Mouse (Mus musculus) gastrocnemius, postnatal 36 days (tissue): ENCODE measurements around the gene Celf1. TPM values are rescaled to one million over a fixed set of nuclear protein-coding genes. Genes with fewer than 3 reads are reported as not detected.
A peak's percentile ranks its signal among the peaks of the same experiment; 100 is the strongest.
"Not testable (repeated sequence)": the region's sequence is repeated elsewhere in the genome, so short reads cannot be mapped to it uniquely, and the experiment has no call there.

Source experiments
- DNase-seq, 2 experiments: peaks; one replicate each; pipeline ENCODE4 v3.0.0; 2022
- intact Hi-C: fragments of 180-260 bp; cut with DNase I; formaldehyde crosslinking; loops from one replicate; pipeline ENCODE4 v1.15.1; 2025
- total RNA-seq, 2 experiments: library from RNA; stranded (reverse); gene quantifications; 2 replicates each; pipeline ENCODE4 v1.2.3; 2021

The Celf1 gene
- total RNA-seq, 2 experiments from 2014 or later = 50.0 to 51.4 TPM

DNA sequence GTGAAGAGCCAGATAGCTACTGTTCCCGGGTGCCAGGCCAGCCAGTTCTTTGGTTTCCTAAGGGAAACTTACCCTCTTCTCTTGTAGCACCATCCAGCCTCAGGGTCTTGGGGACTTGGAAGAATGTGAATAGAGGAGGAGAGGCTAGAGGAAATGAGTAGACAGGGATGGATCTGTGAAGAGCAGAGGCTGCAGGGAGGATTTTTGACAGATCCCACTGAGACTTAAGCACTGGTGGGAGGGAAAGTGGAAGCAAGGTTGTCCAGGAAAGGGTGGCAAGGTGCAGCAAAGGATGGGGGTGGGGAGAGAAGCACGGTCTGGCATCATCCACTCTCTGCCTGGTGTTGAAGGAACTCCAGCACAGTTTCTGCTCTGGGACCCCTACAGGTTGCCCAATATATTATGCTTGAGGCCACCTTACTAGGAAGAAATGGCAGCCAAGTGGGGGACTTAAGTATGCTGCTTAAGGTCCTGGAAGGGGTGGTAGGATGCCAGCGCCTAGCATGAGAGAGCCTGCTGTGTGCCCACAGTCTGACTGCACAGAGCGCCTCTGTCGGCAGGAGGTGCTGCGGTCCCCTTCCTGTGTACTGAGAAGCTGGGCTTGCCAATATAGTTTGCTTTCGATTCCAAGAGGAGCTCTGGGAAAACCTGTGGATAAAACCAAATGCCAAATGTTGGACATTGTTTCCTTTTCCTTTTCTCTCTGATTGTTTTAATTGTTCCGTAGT lies 78.0 kb downstream of the Celf1 start:
- peak; percentile 23 to 33 for DNase-seq
- intact Hi-C loops = no loop called here

DNA sequence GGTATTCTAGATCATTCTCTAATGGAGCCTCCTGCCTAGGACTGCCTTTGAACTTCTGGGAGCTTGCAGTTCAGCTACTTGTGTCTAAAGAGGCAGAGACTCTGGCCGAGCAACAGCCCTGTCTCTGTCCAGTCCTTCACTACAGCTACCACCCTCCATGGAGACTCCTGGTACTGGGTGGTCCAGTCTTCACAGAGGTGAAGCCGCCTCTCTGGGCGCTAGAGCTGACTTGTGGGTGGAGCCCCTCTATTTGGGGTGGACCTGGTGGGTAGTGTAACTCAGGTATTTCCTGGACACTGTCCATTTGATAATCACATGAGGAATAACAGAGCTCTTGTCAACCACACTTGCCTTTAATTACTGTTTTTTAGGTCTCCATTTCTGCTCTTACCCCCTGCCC lies 79.7 kb downstream of the Celf1 start:
- DNase-seq = no peak
- intact Hi-C loops = no loop called here

DNA sequence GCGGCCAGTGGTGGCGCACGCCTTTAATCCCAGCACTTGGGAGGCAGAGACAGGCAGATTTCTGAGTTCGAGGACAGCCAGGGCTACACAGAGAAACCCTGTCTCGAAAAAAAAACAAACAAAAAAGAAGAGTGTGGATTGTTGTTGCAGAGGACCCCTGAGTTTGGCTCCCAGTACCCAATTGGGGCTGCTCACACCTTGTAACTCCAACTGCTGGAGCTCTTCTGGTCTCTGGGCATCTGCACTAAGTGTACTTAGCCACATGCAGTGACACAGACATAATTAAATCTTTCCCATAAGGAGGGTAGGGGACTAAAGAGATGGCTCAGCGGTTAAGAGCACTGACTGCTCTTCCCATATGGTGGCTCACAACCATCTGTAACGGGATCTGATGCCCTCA lies 82.1 kb downstream of the Celf1 start:
- DNase-seq, intact Hi-C loops: not testable (repeated sequence)

DNA sequence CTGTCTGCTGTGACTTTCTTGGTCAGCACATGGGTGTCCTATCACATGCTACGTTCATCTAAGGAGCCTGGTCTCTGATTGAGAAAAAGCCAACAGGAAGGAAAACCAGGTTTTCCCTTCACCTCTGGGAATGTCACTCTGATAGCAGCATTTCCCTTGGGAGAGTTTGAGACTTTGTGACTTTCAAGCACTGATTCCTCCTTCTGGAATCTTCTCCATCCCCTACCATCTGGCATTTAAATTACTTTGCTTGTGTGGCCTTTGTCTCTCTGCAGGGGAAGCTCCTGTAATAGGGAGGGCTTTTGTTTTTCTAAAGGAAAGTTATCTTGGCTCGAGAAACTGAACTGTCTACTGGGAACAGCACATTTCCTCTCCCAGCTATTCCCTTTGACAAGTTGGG lies 82.9 kb downstream of the Celf1 start:
- no peak for DNase-seq
- intact Hi-C loops = no loop called here

DNA sequence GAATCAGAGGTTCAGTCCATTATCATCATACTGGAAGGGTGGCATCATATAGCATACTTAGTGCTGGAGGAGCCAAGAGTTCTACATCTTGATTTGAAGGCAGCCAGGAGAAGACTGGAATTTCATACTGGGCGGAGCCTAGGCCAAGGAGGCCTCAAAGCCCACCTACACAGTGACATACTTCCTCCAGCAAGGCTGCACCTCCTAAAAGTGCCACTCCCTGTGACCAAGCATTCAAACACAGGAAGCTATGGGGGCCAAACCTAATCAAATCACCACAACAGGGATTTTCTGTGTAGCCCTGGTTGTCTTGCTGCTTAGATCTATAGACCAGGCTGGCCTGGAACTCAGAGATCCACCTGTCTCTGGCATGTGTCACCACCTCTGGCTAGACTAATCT lies 83.8 kb downstream of the Celf1 start:
- intact Hi-C loops = no loop called here
- no peak for DNase-seq

DNA sequence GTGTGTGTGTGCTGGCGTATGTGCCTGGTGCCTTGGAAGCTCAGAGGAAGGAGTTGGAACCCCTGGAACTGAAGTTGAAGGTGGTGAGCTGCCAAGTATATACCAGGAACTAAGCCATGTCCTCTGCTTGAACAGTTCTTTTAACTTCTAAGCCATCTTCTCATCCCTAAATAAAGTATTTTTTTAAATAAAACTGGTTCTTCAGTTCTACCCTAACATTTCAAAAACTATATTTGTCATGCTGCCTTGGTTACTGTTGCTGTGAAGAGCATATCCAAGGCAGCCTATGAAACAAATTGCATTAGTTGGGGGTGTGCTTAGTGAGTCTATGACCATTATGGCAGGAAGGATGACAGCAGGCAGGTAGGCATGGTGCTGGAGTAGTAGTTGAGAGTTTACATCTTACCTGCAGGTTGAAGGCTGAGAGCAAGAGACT lies 84.9 kb downstream of the Celf1 start:
- intact Hi-C loops = no loop called here
- no peak for DNase-seq

DNA sequence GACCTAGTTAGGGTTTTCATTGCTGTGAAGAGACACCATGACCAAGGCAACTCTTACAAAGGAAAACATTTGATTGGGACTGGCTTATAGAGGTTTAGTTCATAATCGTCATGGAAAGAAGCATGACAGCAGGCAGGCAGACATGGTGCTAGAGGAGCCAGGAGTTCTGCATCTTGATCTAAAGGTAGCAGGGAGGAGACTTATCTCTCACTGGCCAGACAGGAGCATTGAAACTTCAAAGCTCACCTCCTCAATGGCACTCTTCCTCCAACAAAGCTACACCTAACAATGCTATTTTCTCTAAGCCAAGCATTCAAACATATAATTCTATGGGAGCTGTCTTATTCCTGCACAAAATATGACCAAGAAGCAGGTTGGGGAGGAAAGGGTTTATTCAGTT lies 86.3 kb downstream of the Celf1 start:
- DNase-seq = no peak
- intact Hi-C loops = no loop called here

DNA sequence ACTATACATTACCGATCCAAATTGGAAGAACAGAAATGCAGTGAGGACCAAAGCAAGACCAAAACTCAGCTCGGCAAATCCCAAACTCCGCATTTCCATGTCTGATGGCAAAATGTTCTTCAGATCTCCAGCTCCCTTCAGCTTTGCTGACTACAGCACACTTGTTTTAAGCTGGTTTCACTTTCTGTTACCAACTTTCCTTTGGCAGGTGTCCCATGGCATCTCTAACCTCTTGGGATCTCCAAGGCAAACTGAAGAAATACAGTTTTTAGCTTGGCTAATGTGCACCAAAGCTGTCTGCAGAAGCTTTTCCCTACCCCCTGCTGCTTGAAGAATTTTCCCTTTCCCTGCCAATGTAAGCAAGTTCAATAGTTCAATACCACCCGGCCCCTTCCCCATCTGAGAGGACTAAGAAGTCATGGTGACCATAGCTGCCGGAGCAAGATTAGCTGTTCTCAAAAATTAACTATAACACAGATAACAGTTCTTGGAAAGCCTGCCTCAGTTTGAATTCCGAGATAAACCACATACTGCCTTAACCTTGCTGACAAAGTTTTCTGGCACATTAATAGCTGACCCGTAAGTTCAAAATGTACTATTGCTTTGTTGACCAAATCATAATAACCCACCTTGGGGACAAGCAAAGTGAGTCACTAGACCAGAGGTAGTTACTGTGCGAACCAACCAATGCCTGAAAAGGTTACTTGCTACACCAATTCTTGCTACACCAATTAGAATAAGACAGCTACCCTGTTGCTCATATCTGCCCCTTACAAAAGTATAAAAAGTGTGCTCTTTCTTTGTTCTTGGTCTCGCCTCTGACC lies 87.4 kb downstream of the Celf1 start:
- DNase-seq = no peak
- intact Hi-C loops = no loop called here

DNA sequence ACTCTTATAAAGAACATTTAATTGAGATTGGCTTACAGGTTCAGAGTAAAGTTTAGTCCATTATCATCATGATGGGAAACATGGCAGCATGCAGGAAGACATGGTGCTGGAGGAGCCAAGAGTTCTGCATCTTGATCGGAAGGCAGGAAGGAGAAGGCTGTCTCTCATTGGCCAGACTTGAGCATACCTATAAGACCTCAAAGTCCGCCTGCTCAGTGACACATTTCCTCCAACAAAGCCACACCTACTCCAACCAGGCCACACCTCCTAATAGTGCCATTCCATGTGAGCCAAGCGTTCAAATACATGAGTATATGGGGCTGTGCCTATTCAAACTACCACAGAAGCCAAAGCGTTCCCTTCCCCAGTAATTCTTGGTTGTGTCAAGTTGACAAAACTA lies 91.0 kb downstream of the Celf1 start:
- intact Hi-C loops = no loop called here
- no peak for DNase-seq

DNA sequence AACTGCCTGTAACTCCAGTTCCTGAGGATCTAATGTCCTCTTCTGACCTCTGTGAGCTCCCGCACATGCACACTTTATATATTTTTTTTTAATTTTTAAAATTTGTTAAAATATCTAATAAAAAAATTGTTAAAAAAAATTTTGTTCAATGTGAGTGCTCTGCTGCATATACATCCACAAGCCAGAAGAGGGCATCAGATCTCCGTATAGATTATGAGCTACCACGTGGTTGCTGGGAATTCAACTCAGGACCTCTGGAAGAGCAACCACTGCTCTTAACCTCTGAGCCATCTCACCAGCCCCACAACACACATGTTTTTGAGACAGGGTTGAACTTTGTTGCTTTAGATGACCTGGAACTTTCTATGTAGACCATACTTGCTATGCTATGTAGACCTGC lies 92.8 kb downstream of the Celf1 start:
- intact Hi-C loops = no loop called here
- no peak for DNase-seq

DNA sequence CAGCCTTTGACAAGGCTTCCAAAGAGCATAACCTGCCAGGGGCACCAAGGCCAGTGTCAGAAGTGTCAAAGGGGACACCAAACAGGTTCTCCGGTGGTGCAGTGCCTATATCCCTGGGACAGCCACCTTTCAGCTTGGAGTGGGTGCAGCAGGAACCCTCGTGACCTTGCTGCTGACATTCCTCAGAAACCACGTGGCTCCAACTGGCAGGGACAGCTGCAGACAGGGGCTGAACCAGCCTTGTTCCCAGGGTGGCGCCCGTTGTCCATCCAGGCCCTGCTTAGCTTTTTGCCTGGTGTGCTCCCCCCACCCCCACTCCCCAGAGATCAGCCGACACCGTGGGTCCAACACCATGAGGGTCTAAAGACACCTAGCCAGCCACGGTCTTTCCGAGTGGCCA lies 95.2 kb downstream of the Celf1 start, which contains the start of gene Rapsn:
Gene Rapsn, plus strand, starts transcription at position 236 of the 400 bp plus-strand sequence.
- peak; percentile 53 to 58 for DNase-seq
- intact Hi-C loops = no loop called here

DNA sequence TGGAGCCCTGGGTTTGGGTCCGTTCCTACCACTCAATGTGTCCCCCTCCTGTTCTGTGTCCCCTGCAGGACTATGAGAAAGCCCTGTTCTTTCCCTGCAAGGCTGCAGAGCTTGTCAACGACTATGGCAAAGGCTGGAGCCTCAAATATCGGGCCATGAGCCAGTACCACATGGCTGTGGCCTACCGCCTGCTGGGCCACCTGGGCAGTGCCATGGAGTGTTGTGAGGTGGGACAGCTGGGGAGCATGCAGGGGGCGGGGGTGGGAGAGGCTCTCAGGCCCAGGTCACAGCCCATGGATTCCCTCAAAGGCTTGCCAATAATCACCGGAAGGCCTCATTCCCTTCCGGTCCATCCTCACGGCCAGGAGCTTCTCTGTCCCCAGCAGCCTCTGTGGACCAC lies 101.6 kb downstream of the Celf1 start:
- no peak for DNase-seq
- intact Hi-C loops = no loop called here

DNA sequence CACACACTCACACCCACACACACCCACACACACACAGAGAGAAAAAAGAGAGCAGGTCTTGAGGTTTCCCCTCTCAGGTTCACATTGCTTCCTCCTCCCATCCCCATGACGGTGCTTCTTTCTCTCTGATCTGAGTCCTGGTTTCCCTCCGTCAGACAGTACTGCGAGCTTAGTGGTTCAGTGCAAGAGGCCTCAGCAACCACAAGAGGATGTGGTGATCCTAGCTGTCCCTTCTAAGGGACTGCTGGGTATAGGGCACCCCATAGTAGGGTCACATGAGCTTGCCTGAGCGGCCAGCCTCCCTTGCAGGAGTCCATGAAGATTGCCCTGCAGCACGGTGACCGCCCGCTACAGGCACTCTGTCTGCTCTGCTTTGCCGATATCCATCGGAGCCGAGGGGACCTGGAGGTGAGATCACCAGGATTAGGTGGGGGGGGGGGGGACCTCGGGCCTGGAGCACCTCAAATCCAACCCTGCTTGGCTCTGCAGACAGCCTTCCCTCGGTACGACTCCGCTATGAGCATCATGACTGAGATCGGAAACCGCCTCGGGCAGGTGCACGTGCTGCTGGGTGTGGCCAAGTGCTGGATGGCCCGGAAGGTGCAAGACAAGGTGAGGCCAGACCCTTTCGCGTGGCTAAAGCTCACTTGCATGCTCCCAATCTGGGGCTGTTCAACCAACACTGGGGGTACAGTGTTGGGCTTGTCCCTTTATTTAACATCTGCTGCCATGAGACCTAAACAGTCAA lies 102.6 kb downstream of the Celf1 start:
- DNase-seq = no peak
- intact Hi-C loops = no loop called here

DNA sequence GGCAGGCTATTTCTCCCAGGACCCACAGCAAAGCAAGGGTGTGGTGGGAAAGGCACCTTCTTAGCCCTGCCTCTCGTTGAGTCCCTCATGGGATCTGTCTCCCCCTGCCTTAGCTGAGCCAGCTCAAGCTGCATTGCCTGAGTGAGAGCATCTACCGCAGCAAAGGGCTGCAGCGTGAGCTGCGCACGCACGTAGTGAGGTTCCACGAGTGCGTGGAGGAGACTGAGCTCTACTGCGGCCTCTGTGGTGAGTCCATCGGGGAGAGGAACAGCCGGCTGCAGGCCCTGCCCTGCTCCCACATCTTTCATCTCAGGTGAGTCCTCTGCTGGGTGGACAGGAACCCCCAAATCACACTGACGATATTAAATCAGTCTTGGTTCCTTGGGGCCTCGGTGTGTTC lies 104.5 kb downstream of the Celf1 start:
- intact Hi-C loops = no loop called here

DNA sequence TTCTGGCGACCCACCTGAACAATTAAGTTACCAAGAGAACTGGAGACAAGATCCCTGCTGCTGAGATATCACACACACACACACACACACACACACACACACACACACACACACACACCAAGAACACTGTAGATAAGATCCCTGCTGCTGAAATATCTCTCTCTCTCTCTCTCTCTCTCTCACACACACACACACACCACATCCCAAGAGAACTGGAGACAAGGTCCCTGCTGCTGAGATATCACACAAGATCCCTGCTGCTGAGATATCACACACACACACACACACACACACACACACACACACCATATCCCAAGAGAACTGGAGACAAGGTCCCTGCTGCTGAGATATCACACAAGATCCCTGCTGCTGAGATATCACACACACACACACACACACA lies 105.6 kb downstream of the Celf1 start:
- DNase-seq, intact Hi-C loops: not testable (repeated sequence)

More for the DNA sequence above, 104.5 kb downstream of the Celf1 start:
- no peak for DNase-seq

DNA sequence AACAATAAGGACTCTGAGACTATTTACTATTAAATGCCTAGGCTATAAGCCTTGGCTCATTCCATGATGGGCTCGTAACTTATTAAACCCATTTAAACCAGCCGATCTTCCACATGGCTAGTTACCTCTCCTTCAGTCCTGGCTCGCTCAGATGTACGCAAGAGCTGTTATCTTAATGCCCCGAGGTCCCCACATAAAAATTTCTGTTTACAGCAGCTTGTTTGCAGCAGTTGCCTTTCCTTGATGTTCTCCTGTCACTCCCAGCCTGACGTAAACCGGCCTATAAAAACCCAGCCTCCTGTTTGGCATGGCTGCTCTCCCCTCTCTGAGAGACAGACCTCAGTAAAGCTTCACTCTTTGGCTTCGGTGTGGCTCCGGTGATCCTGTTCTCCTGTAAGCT lies 107.2 kb downstream of the Celf1 start:
- no peak for DNase-seq
- intact Hi-C loops = no loop called here

DNA sequence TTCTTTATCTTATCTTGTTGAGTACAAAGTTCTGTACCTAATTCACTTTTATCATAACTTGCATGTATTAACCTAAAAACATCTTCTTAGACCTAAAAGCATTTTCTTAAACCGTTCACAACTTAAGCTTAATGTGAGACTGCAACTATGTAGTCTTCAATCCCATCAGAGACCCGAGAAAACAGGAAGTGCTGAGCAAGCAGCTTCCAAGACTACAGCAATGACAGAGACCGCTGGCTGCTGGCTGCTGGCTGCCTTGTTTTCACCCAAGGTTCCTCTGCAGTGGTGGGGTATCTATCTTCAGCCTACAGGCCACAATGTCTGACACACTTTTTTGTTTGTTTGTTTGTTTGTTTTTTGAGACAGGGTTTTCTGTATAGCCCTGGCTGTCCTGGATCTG lies 111.7 kb downstream of the Celf1 start:
- intact Hi-C loops = no loop called here

DNA sequence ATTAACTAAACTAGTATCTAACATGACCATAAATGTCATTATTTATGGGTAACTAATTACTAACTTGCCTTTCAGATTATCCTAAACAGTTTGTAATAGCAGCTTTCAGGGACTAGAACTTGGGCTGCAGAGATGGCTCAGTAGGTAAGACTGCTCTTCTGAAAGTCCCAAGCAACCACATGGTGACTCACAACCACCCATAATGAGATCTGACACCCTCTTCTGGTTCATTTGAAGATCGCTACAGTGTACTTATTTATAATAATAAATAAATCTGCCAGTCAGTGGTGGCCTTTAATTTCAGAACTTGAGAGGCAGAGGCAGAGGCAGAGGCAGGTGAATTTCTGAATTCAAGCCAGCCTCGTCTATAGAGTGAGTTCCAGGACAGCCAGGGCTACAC lies 112.6 kb downstream of the Celf1 start:
- intact Hi-C loops = no loop called here

More for the DNA sequence above, 111.7 kb downstream of the Celf1 start:
- DNase-seq = no peak

DNA sequence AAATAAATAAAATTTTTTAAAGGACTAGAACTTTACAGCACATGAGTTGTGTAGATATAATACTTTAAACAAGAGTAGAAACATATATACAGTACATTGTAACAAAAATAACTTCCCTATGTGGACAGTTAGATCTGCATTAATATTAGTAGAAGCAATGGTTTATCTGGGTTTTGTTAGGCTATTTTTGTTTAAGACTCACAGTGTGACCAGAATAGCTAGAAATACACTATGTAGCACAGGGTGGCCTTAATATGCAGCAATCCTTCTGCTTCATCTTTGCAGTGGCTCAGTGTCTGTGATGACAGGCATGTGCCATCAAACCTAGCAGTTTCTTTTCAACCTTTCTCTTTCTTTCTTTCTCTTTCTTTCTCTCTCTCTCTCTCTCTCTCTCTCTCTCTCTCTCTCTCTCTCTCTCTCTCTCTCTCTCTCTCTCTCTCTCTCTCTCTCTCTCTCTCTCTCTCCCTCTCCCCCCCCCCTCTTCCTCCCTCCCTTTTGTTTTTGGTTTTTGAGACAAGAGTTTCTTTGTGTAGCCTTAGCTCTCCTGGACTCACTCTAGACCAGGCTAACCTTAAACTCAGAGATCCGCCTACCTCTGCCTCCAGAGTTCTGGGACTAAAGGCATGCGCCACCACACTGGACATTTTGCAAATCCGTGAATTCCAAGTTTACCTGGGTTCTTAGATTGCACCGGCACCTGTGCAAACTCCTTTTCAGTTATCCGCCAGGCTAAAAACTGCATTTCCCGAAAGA lies 113.2 kb downstream of the Celf1 start:
- no peak for DNase-seq
- intact Hi-C loops = no loop called here

More for the DNA sequence above, 112.6 kb downstream of the Celf1 start:
- DNase-seq = no peak

DNA sequence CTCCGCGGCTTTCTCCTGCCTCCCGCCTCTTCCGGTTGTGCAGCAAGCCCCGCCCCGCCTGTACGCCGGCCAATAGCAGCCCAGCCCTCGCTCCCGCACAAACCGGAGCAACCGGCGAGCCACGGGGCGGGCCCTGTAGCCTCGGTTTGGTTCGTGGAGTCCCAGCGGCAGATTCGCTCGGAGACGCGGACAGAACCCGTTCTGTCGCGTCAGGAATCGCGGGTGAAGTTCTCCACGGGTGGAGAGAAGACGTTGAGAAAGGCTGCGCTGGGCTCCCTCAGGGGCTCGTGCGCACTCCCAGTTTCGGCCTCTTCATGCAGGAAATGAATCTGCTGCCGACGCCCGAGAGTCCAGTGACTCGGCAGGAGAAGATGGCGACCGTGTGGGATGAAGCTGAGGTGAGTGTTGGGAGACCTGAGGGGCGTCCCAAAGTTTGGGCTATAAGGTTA lies 113.8 kb downstream of the Celf1 start, which contains the start of gene Psmc3:
Gene Psmc3, plus strand, starts transcription at position 76 of the 449 bp plus-strand sequence.
- peak; percentile 95 to 99 for DNase-seq
- intact Hi-C loops = no loop called here
